Mouse (Mus musculus): ENCODE results near the gene Mt3. TPM values are rescaled to one million over a fixed set of nuclear protein-coding genes. Genes with fewer than 3 reads are reported as not detected.
"Not testable (repeated sequence)": the region's sequence is repeated elsewhere in the genome, so short reads cannot be mapped to it uniquely, and the experiment has no call there.

Mt3 gene
- 1 to 10 TPM in 1 of 2 experiments, under 1 TPM in 1; 0.78 to 1.8 TPM for total RNA-seq (2021)
- long read RNA-seq, experiment 1 = 0 reads
- long read RNA-seq, experiment 2 = 0 reads

GRCm38 (mm10) chr8:94152513-94153300, at the start of gene Mt3:
TSS of gene Mt3 (plus strand) at chr8:94152607.
- DNase-seq (ENCODE audit: low spot score) = peak; percentile 42

DNA sequence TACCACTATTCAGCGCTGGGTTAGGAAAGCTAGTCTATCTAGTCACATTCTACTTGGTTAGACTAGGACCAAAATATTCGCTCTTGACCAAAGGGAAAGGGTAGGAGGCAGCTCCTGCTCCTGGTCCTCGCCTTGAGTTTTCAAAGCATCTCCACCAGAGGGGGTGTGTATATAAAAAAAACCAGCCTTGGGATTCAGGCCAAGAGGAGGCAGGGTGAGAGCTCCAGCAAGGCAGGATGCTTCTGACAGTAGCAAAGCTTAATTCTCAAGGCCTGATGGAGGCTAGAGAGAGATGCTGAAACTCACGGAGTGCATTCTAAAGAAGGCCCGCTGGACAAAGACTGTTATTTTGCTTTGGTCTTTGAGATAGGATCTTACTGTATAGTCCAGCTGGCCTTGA, 48.3 kb upstream of the Mt3 start:
- DNase-seq (ENCODE audit: low spot score) = no peak

DNA sequence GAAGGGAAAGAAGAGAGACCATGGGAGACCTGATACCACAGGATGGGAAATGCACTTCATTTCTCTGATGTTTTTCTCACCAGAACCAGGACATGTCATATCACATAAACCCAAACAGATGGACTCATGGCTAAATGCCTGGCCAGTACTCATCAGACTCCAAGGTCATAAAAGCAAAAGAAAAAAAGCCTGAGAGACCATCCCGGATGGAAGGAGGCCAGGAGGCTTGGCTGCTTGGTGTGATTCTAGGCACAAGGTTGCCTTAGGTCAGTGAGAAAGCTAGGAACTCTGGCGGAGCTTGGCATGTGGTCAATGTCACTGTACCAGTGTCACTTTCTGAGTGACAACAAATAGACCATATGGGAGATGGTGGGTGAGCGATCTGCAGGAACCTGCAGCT, 44.5 kb upstream of the Mt3 start:
- peak; percentile 5 for DNase-seq (ENCODE audit: low spot score)

DNA sequence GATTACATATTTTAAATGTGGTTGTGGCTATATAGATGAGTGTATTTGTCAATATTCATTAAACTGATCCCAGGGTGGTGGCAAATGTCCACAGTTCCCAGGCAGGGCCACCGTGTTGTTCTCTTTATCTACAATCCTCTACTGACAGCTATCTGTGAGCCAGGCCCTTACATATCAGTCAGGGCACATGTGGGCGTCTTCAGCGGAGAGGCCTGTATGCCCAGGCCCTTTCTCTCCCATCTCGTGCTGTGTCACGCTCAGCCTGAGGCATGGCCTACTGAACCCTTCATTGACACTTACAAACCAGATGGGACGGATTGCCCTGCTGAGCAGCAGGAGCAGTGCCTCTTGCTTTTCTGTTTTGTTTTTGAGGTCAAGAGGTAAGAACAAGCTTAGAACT, 43.0 kb upstream of the Mt3 start:
- DNase-seq (ENCODE audit: low spot score) = no peak

DNA sequence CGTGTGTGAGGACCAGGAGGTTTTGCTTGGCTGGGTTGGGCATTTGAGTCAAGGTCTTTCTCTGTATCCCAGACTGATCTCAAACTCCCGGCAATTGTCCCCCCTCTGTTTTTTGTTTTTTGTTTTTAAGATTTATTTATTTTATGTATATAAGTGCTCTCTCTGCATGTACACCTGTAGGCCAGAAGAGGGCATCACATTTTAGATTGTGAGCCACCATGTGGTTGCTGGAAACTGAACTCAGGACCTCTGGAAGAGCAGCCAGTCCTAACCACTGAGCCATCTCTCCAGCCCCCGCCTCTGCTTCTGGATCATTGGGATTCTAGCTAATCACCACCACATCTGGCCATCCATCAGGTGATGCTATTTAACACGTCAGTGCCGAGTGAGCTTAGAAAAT, 42.6 kb upstream of the Mt3 start:
- DNase-seq (ENCODE audit: low spot score) = no peak

- no peak for DNase-seq (ENCODE audit: low spot score)
These were observed 41.8 kb upstream of the Mt3 start for GRCm38 (mm10) chr8:94110526-94111177.

- DNase-seq (ENCODE audit: low spot score) = no peak
These were observed 39.0 kb upstream of the Mt3 start for GRCm38 (mm10) chr8:94113435-94113834.

GRCm38 (mm10) chr8:94113972-94114371, 38.4 kb upstream of the Mt3 start:
- no peak for DNase-seq (ENCODE audit: low spot score)

- DNase-seq (ENCODE audit: low spot score) = no peak
These were observed 33.5 kb upstream of the Mt3 start for GRCm38 (mm10) chr8:94118776-94119430.

GRCm38 (mm10) chr8:94121625-94122024, 30.8 kb upstream of the Mt3 start:
- DNase-seq (ENCODE audit: low spot score) = no peak

- no peak for DNase-seq (ENCODE audit: low spot score)
These were observed 29.5 kb upstream of the Mt3 start for GRCm38 (mm10) chr8:94122711-94123468.

DNA sequence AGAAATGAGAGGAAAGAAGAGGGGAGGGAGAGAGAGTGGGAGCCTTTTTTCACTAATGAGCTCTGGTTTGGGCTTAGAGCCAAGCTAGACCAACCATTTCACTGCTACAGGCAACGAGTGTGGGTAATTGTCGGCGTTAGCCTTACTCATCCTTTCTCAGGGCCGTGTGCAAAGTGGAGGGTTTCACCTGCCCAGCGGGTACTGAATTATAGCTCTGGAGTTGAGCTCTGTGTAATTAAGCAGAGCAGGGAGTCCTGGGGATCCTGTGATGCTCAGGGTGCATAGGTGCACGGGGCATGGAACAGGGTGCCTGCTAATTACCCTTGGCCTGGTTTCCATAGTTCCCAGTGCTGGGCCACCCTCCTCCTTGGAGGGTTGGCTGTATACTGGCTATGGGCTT, 24.7 kb upstream of the Mt3 start:
- DNase-seq (ENCODE audit: low spot score) = no peak

GRCm38 (mm10) chr8:94129133-94129789, 23.1 kb upstream of the Mt3 start:
- no peak for DNase-seq (ENCODE audit: low spot score)

DNA sequence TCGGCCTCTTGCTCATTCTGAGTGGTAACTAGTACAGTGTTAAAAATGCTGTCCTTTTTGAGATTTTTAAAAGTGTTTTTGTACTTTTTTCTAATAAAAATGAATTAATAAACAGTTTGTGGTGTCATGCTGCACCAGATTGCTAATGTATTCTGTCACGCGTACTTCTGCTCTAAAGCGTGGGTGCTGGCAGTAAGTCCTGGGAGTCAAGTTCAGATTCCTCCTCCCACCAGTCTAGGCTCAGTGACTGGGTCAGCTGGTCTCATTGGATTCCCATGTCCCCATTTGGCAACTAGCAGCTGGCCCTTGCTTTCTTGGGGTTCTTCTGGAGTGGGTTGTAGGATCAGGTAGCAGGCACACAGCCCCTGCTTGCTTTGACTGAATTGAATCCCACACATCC, 22.3 kb upstream of the Mt3 start:
- DNase-seq (ENCODE audit: low spot score) = no peak

GRCm38 (mm10) chr8:94132096-94132495, 20.3 kb upstream of the Mt3 start:
- DNase-seq (ENCODE audit: low spot score) = no peak

- not testable (repeated sequence) for DNase-seq (ENCODE audit: low spot score)
These were observed 17.8 kb upstream of the Mt3 start for GRCm38 (mm10) chr8:94134601-94135000.

- no peak for DNase-seq (ENCODE audit: low spot score)
These were observed 16.9 kb upstream of the Mt3 start for GRCm38 (mm10) chr8:94135556-94135955.

DNA sequence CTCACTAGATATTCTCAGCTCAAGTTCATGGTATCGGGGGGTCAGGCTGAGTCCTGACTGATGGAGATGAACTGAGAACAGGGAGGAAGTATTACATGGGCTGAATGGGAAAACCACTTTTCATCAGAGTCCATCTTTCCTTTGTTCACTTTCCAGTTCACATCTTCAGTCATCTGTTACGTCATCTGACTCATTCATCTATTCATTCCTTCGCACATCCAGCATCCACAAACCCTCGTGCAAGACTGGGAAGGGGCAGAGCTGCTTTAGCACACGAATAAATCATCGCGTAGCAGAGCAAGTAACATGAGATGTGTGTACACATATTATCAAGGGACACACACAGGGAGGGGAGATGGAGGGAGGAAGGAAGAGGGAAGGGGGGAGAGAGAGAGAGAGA, 16.2 kb upstream of the Mt3 start:
- DNase-seq (ENCODE audit: low spot score) = no peak

- DNase-seq (ENCODE audit: low spot score) = no peak
These were observed 15.5 kb upstream of the Mt3 start, which contains the start of gene Mt4 for GRCm38 (mm10) chr8:94136933-94137332. TSS of gene Mt4 (plus strand) at chr8:94137197.

GRCm38 (mm10) chr8:94140266-94140795, 12.1 kb upstream of the Mt3 start:
- DNase-seq (ENCODE audit: low spot score) = peak; percentile 19

- no peak for DNase-seq (ENCODE audit: low spot score)
These were observed 4.2 kb upstream of the Mt3 start for GRCm38 (mm10) chr8:94148236-94148635.

Measured in gastrocnemius, adult 18-20 months (tissue).